Mouse (Mus musculus) CH12F3 (cell line): ENCODE measurements around the gene Ahsg.
"Not testable (repeated sequence)": the region's sequence is repeated elsewhere in the genome, so short reads cannot be mapped to it uniquely, and the experiment has no call there.

ENCODE experiments used
- in situ Hi-C: fragments of 300-500 bp; cut with MboI; formaldehyde crosslinking; loops from 2 replicates; pipeline ENCODE4 v1.14.3; 2020; ENCODE audit warnings: low sequenced_read_pairs

Gene Ahsg

DNA sequence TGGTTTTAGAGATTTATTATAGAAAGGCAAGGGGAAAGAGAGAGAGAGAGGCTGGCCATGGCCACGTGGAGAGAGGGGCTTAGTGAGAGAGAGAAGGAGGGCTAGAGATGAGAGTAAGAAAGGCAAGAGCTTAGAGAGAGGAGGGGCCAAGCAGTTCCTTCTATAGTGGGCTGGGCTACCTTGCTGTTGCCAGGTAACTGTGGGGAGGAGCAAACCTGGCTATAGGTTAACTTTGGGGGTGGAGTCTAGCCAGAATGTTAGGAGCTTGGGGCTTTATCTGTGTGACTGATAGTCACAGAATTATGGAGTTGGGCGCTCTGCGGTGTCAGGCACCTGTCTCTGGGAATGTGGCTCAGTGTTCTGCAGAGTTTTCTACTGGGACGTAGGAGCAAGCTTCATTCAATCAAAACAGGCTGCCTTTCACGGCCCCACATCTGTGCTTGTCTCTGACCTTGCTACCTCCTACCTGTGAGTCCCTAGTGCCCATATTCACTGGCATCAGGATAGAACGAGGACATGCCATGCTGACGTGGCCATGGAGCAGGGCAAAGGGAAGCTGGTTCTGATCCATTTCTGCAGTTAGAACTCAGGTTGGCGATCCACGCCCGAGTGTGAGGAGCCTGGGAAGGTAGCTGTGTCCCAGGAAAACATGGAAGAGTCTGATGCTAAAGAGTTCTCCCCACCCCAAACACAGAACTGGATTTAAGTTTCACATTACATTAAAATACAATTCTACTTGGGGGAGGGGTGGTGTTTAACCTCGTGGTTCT lies 40.5 kb downstream of the Ahsg start:
- in situ Hi-C loops: no loop called here

DNA sequence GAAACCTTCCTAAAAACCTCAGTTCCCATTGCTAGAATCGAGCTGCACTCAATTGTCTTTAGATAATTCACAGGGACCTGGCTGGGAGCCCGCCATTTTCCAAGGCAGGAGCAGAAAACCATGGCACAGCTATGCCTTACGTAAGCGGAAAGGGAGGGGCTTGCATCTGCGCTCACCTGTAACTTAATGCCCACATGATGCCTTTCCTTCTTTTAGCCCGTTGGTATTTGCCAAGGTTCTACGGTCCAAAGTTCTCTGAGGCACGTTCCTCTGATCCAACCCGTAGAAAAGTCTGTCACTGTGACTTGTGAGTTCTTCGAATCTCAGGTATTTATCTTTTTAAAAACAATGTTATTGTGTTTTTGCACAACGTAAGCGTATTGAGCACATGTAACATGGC lies 46.6 kb downstream of the Ahsg start:
- in situ Hi-C loops: no loop called here

DNA sequence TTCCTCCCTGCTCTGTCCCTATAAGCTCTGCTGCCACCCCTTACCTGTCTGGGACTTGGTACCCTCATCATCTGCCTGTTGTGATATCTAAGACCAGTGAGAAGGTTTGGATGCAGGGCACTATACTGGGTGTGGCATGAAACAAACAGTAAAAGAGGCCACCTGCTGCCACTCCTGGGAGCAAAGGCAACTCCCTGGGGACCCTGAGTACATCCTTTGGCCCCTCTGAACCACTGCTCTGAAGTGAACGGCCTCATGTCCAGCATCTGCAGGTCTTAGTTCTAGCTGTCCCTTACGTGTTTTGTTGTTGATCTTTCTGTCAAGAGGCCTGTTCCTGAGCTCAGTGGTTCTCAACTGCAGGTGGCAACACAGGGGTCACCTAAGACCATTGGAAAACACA lies 47.5 kb downstream of the Ahsg start:
- in situ Hi-C loops: no loop called here

DNA sequence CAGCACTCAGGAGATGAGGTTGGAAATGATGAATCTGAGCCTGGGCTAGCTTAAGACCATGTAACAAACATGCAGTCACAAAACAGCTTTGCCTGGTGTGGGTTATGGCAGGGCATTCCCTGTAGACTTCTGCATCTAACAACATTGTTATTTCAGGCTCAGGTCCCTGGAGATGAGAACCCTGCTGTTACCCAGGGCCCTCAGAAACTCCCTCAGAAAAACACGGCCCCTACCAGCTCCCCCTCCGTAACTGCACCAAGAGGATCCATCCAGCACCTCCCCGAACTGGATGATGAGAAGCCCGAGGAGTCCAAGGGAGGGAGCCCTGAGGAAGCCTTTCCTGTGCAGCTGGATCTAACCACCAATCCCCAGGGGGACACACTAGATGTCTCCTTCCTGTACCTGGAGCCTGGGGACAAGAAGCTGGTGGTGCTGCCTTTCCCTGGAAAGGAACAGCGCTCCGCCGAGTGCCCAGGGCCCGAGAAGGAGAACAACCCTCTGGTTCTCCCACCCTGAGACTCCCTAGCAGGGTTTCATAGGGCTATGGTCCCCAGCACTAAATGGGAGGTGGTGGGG lies 48.1 kb downstream of the Ahsg start:
- in situ Hi-C loops: no loop called here

DNA sequence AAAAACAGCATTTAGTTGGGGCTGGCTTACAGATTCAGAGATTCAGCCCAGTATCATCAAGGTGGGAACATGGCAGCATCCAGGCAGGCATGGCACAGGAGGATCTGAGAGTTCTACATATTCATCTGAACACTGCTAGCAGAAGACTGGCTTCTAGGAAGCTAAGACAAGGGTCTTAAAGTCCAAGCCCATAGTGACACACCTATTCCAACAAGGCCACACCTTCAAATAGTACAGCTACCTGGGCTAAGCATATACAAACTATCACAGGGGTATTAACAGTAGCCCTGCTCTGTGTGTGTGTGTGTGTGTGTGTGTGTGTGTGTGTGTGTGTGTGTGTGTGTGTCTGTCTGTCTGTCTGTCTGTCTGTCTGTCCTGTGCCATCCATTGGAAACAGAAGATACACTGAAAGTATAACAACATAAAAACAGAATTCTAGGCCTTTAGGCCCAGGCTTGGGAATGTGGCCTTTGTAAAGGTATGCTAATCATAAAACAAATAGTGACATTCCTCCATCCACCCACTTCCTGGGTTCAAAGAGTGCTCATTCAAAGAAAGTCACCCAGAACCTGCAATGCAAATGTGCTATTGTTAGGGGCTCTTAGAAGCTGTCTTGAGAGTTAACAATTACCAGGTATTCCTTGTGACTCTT lies 50.9 kb downstream of the Ahsg start:
- in situ Hi-C loops: not testable (repeated sequence)

DNA sequence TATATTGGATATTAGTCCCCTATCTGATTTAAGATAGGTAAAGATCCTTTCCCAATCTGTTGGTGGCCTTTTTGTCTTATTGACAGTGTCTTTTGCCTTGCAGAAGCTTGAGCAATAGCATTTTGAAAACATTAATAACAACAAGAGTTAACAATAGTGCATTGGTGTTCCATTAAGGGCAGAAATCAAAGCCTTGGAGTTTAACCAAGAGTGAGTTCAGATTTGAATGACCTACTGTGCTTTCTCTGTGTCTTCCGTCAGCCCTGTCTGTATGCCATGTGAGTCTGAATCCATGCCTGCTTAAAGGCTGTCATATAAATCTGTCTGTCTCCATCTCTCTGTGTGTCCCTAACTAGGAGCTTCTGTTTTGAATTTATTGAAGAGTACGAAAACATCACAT lies 56.3 kb downstream of the Ahsg start:
- in situ Hi-C loops: no loop called here
